Mouse (Mus musculus): ENCODE measurements around the gene Klra4. TPM values are rescaled to one million over a fixed set of nuclear protein-coding genes. Genes with fewer than 3 reads are reported as not detected.
"Not testable (repeated sequence)": the region's sequence is repeated elsewhere in the genome, so short reads cannot be mapped to it uniquely, and the experiment has no call there.

Klra4 gene
- total RNA-seq (2014; rRNA removed) (not detected in 2 replicates), polyA plus RNA-seq (2015; fragmentation: Nextera tagmentation; extraction: Ambion mirVana) (not detected in 2 replicates)

GRCm38 (mm10) chr6:130067171-130067570 is at the start of gene Klra4:
Gene Klra4 (minus strand): TSS chr6:130067271.
- DNase-seq (ENCODE audit: low spot score); H3K4me1 ChIP-seq (ENCODE audit: insufficient read depth, low read length); H3K4me2 ChIP-seq (ENCODE audit: low read depth, low read length, poor library complexity, severe bottlenecking): not testable (repeated sequence)

GRCm38 (mm10) chr6:130110485-130110884 is 43.4 kb upstream of the Klra4 start:
- DNase-seq (ENCODE audit: low spot score) (no peak), ATAC-seq (ENCODE audit: low FRiP score) (no peak)
- no peak for TF ChIP-seq CTCF (IDR thresholded peaks at IDR 0.05)
- H3K9ac ChIP-seq (replicated peaks; ENCODE audit: low read length, poor library complexity, severe bottlenecking), result no peak overlapping the region
- H3K4me1 ChIP-seq (ENCODE audit: insufficient read depth, low read length), result no peaks in the 10 kb centered on the region
- H3K36me3 ChIP-seq (ENCODE audit: insufficient read depth, low read length), result no peaks in the 10 kb centered on the region
- no peak overlapping the region for H3K27ac ChIP-seq (ENCODE audit: low read depth, low read length)
- 89% methylated on average over 1 of the region's 1 CpGs for WGBS
- peaks cover 3% of the 10 kb centered on the region; the same call in 1 of the 2 replicates for H3K9me3 ChIP-seq (ENCODE audit: low read length)
- no peaks in the 10 kb centered on the region for H3K27me3 ChIP-seq (ENCODE audit: insufficient read depth, low read length)
- no peak overlapping the region for H3K4me2 ChIP-seq (ENCODE audit: low read depth, low read length, poor library complexity, severe bottlenecking)
- no peak overlapping the region for H3K4me3 ChIP-seq (ENCODE audit: low read depth, low read length)

More at GRCm38 (mm10) chr6:130067171-130067570, at the start of gene Klra4:
- H3K27me3 ChIP-seq (ENCODE audit: insufficient read depth, low read length); H3K36me3 ChIP-seq (ENCODE audit: insufficient read depth, low read length); H3K9ac ChIP-seq (replicated peaks; ENCODE audit: low read length, poor library complexity, severe bottlenecking); H3K4me3 ChIP-seq (ENCODE audit: low read depth, low read length); H3K27ac ChIP-seq (ENCODE audit: low read depth, low read length); ATAC-seq (ENCODE audit: low FRiP score); H3K9me3 ChIP-seq (ENCODE audit: low read length): not testable (repeated sequence)
- WGBS, result 50% methylated on average over 1 of the region's 1 CpGs

- not testable (repeated sequence) for H3K36me3 ChIP-seq (ENCODE audit: insufficient read depth, low read length); H3K27me3 ChIP-seq (ENCODE audit: insufficient read depth, low read length); H3K9me3 ChIP-seq (ENCODE audit: low read length); H3K4me1 ChIP-seq (ENCODE audit: insufficient read depth, low read length); H3K4me3 ChIP-seq (ENCODE audit: low read depth, low read length); DNase-seq (ENCODE audit: low spot score); H3K9ac ChIP-seq (replicated peaks; ENCODE audit: low read length, poor library complexity, severe bottlenecking); H3K27ac ChIP-seq (ENCODE audit: low read depth, low read length); ATAC-seq (ENCODE audit: low FRiP score); H3K4me2 ChIP-seq (ENCODE audit: low read depth, low read length, poor library complexity, severe bottlenecking)
- 87% methylated on average over 3 of the region's 3 CpGs for WGBS
Measured at GRCm38 (mm10) chr6:130102743-130103142, 35.7 kb upstream of the Klra4 start.

GRCm38 (mm10) chr6:130092336-130092948 is 25.4 kb upstream of the Klra4 start:
- no peaks in the 10 kb centered on the region for H3K27me3 ChIP-seq (ENCODE audit: insufficient read depth, low read length)
- H3K27ac ChIP-seq (ENCODE audit: low read depth, low read length), result no peak overlapping the region
- no peak overlapping the region for H3K4me2 ChIP-seq (ENCODE audit: low read depth, low read length, poor library complexity, severe bottlenecking)
- TF ChIP-seq CTCF (IDR thresholded peaks at IDR 0.05), result no peak
- no peak overlapping the region for H3K4me3 ChIP-seq (ENCODE audit: low read depth, low read length)
- H3K9ac ChIP-seq (replicated peaks; ENCODE audit: low read length, poor library complexity, severe bottlenecking), result no peak overlapping the region
- 74% methylated on average over 5 of the region's 5 CpGs for WGBS
- ATAC-seq (ENCODE audit: low FRiP score) (no peak), DNase-seq (ENCODE audit: low spot score) (no peak)
- no peaks in the 10 kb centered on the region for H3K36me3 ChIP-seq (ENCODE audit: insufficient read depth, low read length)
- H3K4me1 ChIP-seq (ENCODE audit: insufficient read depth, low read length), result no peaks in the 10 kb centered on the region
- no peaks in the 10 kb centered on the region for H3K9me3 ChIP-seq (ENCODE audit: low read length)

GRCm38 (mm10) chr6:130065196-130065595 is 1.9 kb downstream of the Klra4 start:
- 0 out of 2 replicates have a peak, but pooled peaks cover 5% of the 10 kb centered on the region for H3K9me3 ChIP-seq (ENCODE audit: low read length)
- no peaks in the 10 kb centered on the region for H3K27me3 ChIP-seq (ENCODE audit: insufficient read depth, low read length)
- DNase-seq (ENCODE audit: low spot score) (no peak), ATAC-seq (ENCODE audit: low FRiP score) (no peak)
- H3K4me1 ChIP-seq (ENCODE audit: insufficient read depth, low read length), result no peaks in the 10 kb centered on the region
- no peaks in the 10 kb centered on the region for H3K36me3 ChIP-seq (ENCODE audit: insufficient read depth, low read length)
- TF ChIP-seq CTCF (IDR thresholded peaks at IDR 0.05), result no peak
- no peak overlapping the region for H3K4me3 ChIP-seq (ENCODE audit: low read depth, low read length)
- no peak overlapping the region for H3K4me2 ChIP-seq (ENCODE audit: low read depth, low read length, poor library complexity, severe bottlenecking)
- WGBS, result 78% methylated on average over 5 of the region's 5 CpGs
- H3K27ac ChIP-seq (ENCODE audit: low read depth, low read length), result no peak overlapping the region
- H3K9ac ChIP-seq (replicated peaks; ENCODE audit: low read length, poor library complexity, severe bottlenecking), result no peak overlapping the region

GRCm38 (mm10) chr6:130035146-130035545 is 31.9 kb downstream of the Klra4 start:
- 50% methylated on average over 4 of the region's 4 CpGs for WGBS
- ATAC-seq (ENCODE audit: low FRiP score), result not testable (repeated sequence)

GRCm38 (mm10) chr6:130031493-130032089 is 35.5 kb downstream of the Klra4 start:
- H3K27me3 ChIP-seq (ENCODE audit: insufficient read depth, low read length); H3K36me3 ChIP-seq (ENCODE audit: insufficient read depth, low read length); H3K9ac ChIP-seq (replicated peaks; ENCODE audit: low read length, poor library complexity, severe bottlenecking); H3K9me3 ChIP-seq (ENCODE audit: low read length); H3K27ac ChIP-seq (ENCODE audit: low read depth, low read length); H3K4me2 ChIP-seq (ENCODE audit: low read depth, low read length, poor library complexity, severe bottlenecking); H3K4me3 ChIP-seq (ENCODE audit: low read depth, low read length); ATAC-seq (ENCODE audit: low FRiP score); H3K4me1 ChIP-seq (ENCODE audit: insufficient read depth, low read length); DNase-seq (ENCODE audit: low spot score): not testable (repeated sequence)

More at GRCm38 (mm10) chr6:130035146-130035545, 31.9 kb downstream of the Klra4 start:
- H3K36me3 ChIP-seq (ENCODE audit: insufficient read depth, low read length); H3K4me1 ChIP-seq (ENCODE audit: insufficient read depth, low read length); H3K27ac ChIP-seq (ENCODE audit: low read depth, low read length); H3K4me2 ChIP-seq (ENCODE audit: low read depth, low read length, poor library complexity, severe bottlenecking); H3K4me3 ChIP-seq (ENCODE audit: low read depth, low read length); H3K27me3 ChIP-seq (ENCODE audit: insufficient read depth, low read length); H3K9ac ChIP-seq (replicated peaks; ENCODE audit: low read length, poor library complexity, severe bottlenecking); DNase-seq (ENCODE audit: low spot score); H3K9me3 ChIP-seq (ENCODE audit: low read length): not testable (repeated sequence)

All from midbrain, postnatal 0 days (tissue).